Mouse (Mus musculus) G1E (cell line): ENCODE measurements around the gene Hoxb6.

Source experiments
- CTCF ChIP-seq: IDR thresholded peaks from 2 replicates; pipeline ENCODE4 v1.5.1; 2012; ENCODE audit warnings: low read depth, low read length, inconsistent platforms, mixed read lengths
- GATA1 ChIP-seq: IDR thresholded peaks from 2 replicates; pipeline ENCODE4 v1.6.1; 2012; ENCODE audit warnings: borderline replicate concordance, low read length, inconsistent platforms, mixed read lengths
- POLR2AphosphoS5 ChIP-seq: IDR thresholded peaks from 2 replicates; pipeline ENCODE4 v1.6.1; 2012; ENCODE audit warnings: low read depth, low read length, inconsistent platforms; ENCODE audit not compliant: insufficient replicate concordance
- TAL1 ChIP-seq: conservative IDR thresholded peaks from 2 replicates; pipeline ENCODE4 v1.6.1; 2012; ENCODE audit warnings: low read depth, low read length, inconsistent platforms, mixed read lengths

GRCm38 (mm10) chr11:96324125-96324524 lies 31.8 kb downstream of the Hoxb6 start:
- TF ChIP-seq CTCF (no peak), POLR2AphosphoS5 (no peak), GATA1 (no peak), TAL1 (no peak)
